ENCODE assay signal across 8 mouse cellular contexts in the genomic region with DNA sequence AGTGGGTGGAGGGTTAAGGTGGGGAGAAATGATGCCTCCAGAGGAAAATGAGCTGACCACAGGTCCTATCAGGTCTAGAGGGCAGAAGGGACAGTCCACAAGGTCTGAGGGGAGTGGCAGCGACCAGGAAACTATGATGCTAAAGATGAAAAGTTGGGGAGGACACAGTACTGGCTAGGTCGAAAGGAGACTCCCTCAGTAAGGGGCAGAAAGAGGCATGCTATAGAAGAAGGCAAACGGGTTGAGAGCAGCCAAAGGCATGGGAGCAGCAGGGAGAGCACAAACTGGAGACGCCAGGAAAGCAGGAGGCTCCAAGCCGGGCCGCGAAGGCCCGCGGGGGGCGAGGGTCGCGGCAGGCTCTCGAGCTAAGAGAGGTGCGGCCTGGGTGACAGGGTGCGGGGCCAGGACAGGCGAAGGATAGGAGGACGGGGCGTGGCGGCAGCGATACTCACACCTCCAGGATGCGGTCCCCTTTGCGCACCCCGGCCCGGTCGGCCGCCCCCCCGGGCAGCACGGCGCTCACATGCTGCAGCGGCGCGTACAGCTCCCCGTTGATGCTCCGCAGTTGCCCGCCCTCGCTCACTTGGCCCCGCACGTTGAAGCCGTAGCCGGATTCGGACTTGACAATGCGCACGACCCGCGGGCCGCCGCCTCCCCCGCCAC. TPM values are rescaled to one million over a fixed set of nuclear protein-coding genes. Genes with fewer than 3 reads are reported as not detected.
DNase-seq lines count a peak whose midpoint lies in the region; ATAC-seq and TF ChIP-seq lines count a peak whose summit lies in the region.

No protein-coding gene starts in this region.

- peak overlapping the region; percentile 75 for H3K4me2 ChIP-seq in limb, embryonic 15.5 days

- POLR2A ChIA-PET in Patski (lab: Charles Lee), result interaction anchor here (1.0 to 1.7 kb wide), 5 partner anchors 9 to 233 kb away, joined by 3 to 6 read pairs (median 5); no protein-coding TSS in a partner anchor

- no peaks in the 10 kb centered on the region for H3K36me3 ChIP-seq in forebrain, embryonic 10.5 days (replicated peaks)
- no peaks in the 10 kb centered on the region for H3K36me3 ChIP-seq in limb, embryonic 15.5 days

- H3K27me3 ChIP-seq in Patski, result no peaks in the 10 kb centered on the region
- H3K27me3 ChIP-seq in forebrain, embryonic 10.5 days (ENCODE audit: poor library complexity, severe bottlenecking), result no peaks in the 10 kb centered on the region
- H3K27me3 ChIP-seq in limb, embryonic 15.5 days, result no peaks in the 10 kb centered on the region

- peak in 1 of 2 experiments; percentile 57 for DNase-seq in layer of hippocampus, adult 2 months (ENCODE audit: low spot score in 2 of 2)
- no peak for DNase-seq in layer of hippocampus, postnatal 14 days (ENCODE audit: low spot score in 2 of 2)
- DNase-seq in Patski (ENCODE audit: low read depth, low spot score), result no peak
- no peak for DNase-seq in forebrain, embryonic 10.5 days (ENCODE audit: extremely low spot score, low spot score)
- peak; percentile 24 for DNase-seq in skeletal muscle tissue, adult 2 months (ENCODE audit: low read depth, low spot score)
- no peak for DNase-seq in right cerebral cortex, postnatal 4 days
- DNase-seq in gastrocnemius, postnatal 25 days, result no peak

- in situ Hi-C loops in Patski (cut with MboI; ENCODE audit: low pct_unique_long_range_greater_than_20kb), result no loop called here

- peak overlapping the region; percentile 78 for H3K9ac ChIP-seq in limb, embryonic 15.5 days

- H3K27ac ChIP-seq in layer of hippocampus, adult 2 months, result peak overlapping the region; percentile 99
- peak overlapping the region; percentile 96 for H3K27ac ChIP-seq in forebrain, embryonic 10.5 days
- H3K27ac ChIP-seq in limb, embryonic 15.5 days, result peak overlapping the region; percentile 89

- CTCF ChIA-PET in Patski (lab: Charles Lee), result interaction anchor here (1.0 to 6.1 kb wide), 7 partner anchors 12 to 125 kb away, joined by 3 to 45 read pairs (median 4); no protein-coding TSS in a partner anchor

- TF ChIP-seq CTCF in layer of hippocampus, adult 2 months (conservative IDR thresholded peaks at IDR 0.05), result no peak
- no peak for TF ChIP-seq CTCF in Patski (IDR thresholded peaks at IDR 0.05)

- peak overlapping the region; percentile 96 for H3K4me3 ChIP-seq in layer of hippocampus, adult 2 months
- H3K4me3 ChIP-seq in forebrain, embryonic 10.5 days, result peak overlapping the region; percentile 94
- H3K4me3 ChIP-seq in limb, embryonic 15.5 days, result peak overlapping the region; percentile 78

- peak; percentile 68 for ATAC-seq in Patski
- ATAC-seq in limb, embryonic 15.5 days (ENCODE audit: insufficient number of reproducible peaks, low FRiP score, low TSS enrichment, low read depth), result peak; percentile 73

- under 1% methylated on average over 48 of the region's 48 CpGs for WGBS in forebrain, embryonic 10.5 days
- 1% methylated on average over 47 of the region's 48 CpGs for WGBS in limb, embryonic 15.5 days

- H3K4me1 ChIP-seq in forebrain, embryonic 10.5 days, result peaks cover 32% of the 10 kb centered on the region
- peaks cover 18% of the 10 kb centered on the region for H3K4me1 ChIP-seq in limb, embryonic 15.5 days

- no peaks in the 10 kb centered on the region for H3K9me3 ChIP-seq in forebrain, embryonic 10.5 days
- no peaks in the 10 kb centered on the region for H3K9me3 ChIP-seq in limb, embryonic 15.5 days

RNA-seq across cellular contexts. Expression of a gene that starts 0.6 kb away (rescaled TPM):
- total RNA-seq in layer of hippocampus, adult 2 months (2021), result 100 to 1,000 TPM; 102 to 108 TPM
- total RNA-seq in layer of hippocampus, postnatal 14 days (2021), result 10 to 100 TPM; 87.5 to 99.1 TPM
- 83.8 TPM for polyA plus RNA-seq in Patski (2021)
- polyA plus RNA-seq in forebrain, embryonic 10.5 days (2016; fragmentation: Nextera tagmentation; extraction: Ambion mirVana), result 41.2 and 46.5 TPM in 2 replicates
- 43.4 and 45.7 TPM in 2 replicates for polyA plus RNA-seq in limb, embryonic 15.5 days (2015; fragmentation: Nextera tagmentation; extraction: Ambion mirVana)
- total RNA-seq in gastrocnemius, postnatal 25 days (2021), result 10 to 100 TPM; 25.6 to 27.1 TPM
